Mouse (Mus musculus) heart, embryonic 11.5 days (tissue): ENCODE measurements around the gene Ccnjl. TPM values are rescaled to one million over a fixed set of nuclear protein-coding genes. Genes with fewer than 3 reads are reported as not detected.

Experiments used
- ATAC-seq: fragments of 200-750 bp; cut with Nextera tagmentation; replicated peaks from 2 replicates; pipeline ENCODE4 v1.8.0; 2017; ENCODE audit warnings: moderate library complexity; ENCODE audit not compliant: insufficient number of reproducible peaks, low FRiP score, low TSS enrichment
- H3K27ac ChIP-seq: fragments of 300-500 bp; sonication (generic); 2 replicates; pipeline ENCODE4 v1.5.1; 2014; ENCODE audit warnings: mild to moderate bottlenecking, low read depth, low read length
- H3K27me3 ChIP-seq: fragments of 300-500 bp; sonication (generic); 2 replicates; pipeline ENCODE4 v1.6.1; 2014; ENCODE audit warnings: mild to moderate bottlenecking, low read length, mixed read lengths; ENCODE audit not compliant: control insufficient read depth, insufficient read depth
- H3K36me3 ChIP-seq: fragments of 300-500 bp; sonication (generic); 2 replicates; pipeline ENCODE4 v1.6.1; 2014; ENCODE audit warnings: mild to moderate bottlenecking, low read length, moderate library complexity, mixed read lengths; ENCODE audit not compliant: control insufficient read depth, insufficient read depth
- H3K4me1 ChIP-seq: fragments of 300-500 bp; sonication (generic); 2 replicates; pipeline ENCODE4 v1.6.1; 2014; ENCODE audit warnings: low read length; ENCODE audit not compliant: control insufficient read depth, insufficient read depth
- H3K4me2 ChIP-seq: fragments of 300-500 bp; sonication (generic); 2 replicates; pipeline ENCODE4 v1.6.1; 2014; ENCODE audit warnings: mild to moderate bottlenecking, moderate library complexity
- H3K4me3 ChIP-seq: fragments of 300-500 bp; sonication (generic); 2 replicates; pipeline ENCODE4 v1.5.1; 2014; ENCODE audit warnings: low read depth, low read length
- H3K9ac ChIP-seq: fragments of 300-500 bp; sonication (generic); 2 replicates; pipeline ENCODE4 v1.6.1; 2014; ENCODE audit warnings: mild to moderate bottlenecking, low read depth, low read length, moderate library complexity
- H3K9me3 ChIP-seq: fragments of 300-500 bp; sonication (generic); replicated peaks from 2 replicates; pipeline ENCODE4 v1.6.1; 2016; ENCODE audit warnings: low read length; ENCODE audit not compliant: control insufficient read depth
- WGBS: fragments of 180-500 bp; shearing (Covaris S2); extraction: QIAGEN DNeasy Blood & Tissue Kit; methylation state at CpG from one replicate; pipeline ENCODE4 v1.1.7; 2014; ENCODE audit not compliant: insufficient replicate concordance; 5-methylcytosine and 5-hydroxymethylcytosine counted together
- polyA plus RNA-seq: library from polyadenylated mRNA; unstranded; fragments of >200 nt; fragmentation: Nextera tagmentation; extraction: Ambion mirVana; gene quantifications from 2 replicates; pipeline ENCODE4 v1.2.1, GENCODE M21; 2014

Gene Ccnjl
- polyA plus RNA-seq, 1 experiment from 2014 or later, result 25.1 TPM

DNA sequence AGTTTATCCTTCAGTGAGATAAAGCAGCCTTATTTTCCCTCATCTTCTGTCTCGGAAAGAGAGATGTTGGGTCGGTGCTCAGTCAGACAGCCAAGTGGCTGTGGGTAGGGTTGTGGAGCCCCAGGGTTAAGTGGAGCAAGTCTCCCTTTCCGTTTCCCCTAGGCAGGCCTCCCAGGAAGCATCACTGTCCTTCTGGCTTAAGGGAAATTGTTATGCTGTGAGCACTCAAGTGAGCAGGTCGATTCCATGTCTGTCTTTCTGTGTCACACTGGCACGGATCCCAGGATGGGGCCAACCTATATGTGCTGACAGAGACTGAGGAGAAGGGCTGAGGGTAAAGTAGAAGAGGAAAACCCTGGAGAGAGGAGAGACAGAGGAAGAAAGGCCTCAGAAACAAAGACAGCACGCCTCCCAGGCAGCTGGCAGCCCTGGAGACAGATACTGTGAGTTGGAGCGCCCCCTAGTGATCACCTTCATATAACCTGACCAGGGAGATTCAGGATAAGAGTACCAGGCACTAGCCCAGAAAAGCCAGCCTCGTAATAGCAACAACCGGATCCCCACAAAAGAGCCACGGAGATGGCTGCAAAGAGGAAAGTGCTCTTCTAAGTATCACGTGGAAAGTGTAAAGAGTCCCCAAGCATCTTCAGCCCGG is 84.4 kb downstream of the Ccnjl start:
- Histone ChIP-seq H3K9ac (peak overlapping the region; percentile 59; the same call in 1 of the 2 replicates), H3K27ac (peak overlapping the region; percentile 46; the same call in 1 of the 2 replicates)

DNA sequence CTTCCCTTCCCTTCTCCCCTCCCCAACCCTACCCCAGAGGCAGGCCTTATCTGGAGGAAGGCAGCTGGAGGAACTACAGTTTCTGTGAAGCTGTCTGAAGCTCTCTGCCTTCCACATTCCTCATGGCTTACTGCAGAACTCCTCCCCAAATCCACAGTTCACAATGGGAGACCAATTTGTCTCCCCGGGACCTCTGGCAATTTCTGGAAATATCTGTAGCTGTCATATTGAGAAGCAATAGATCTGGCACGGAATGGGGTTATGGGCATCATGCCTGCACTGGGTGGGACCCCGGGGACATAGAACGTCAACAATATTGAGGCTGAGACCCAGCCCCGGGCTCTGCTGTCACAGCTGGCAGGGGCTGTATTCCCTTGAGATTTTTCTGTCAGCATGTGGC is 89.3 kb downstream of the Ccnjl start:
- 36% methylated on average over 5 of the region's 5 CpGs for WGBS
- Histone ChIP-seq H3K4me3 (no peak overlapping the region), H3K9ac (no peak overlapping the region; the same call in 1 of the 2 replicates), H3K36me3 (no peaks in the 10 kb centered on the region), H3K4me1 (peaks cover 15% of the 10 kb centered on the region), H3K27ac (peak overlapping the region; percentile 57), H3K4me2 (no peak overlapping the region), H3K27me3 (no peaks in the 10 kb centered on the region), H3K9me3 (no peaks in the 10 kb centered on the region)
- ATAC-seq, result no peak; the same call in 1 of the 2 replicates

More for the DNA sequence above, 84.4 kb downstream of the Ccnjl start:
- no peaks in the 10 kb centered on the region for H3K9me3 ChIP-seq
- H3K36me3 ChIP-seq, result no peaks in the 10 kb centered on the region
- no peak overlapping the region for H3K4me3 ChIP-seq
- peaks cover 5% of the 10 kb centered on the region; the same call in 1 of the 2 replicates for H3K4me1 ChIP-seq
- peak; percentile 31 for ATAC-seq
- WGBS, result 26% methylated on average over 12 of the region's 12 CpGs
- no peaks in the 10 kb centered on the region for H3K27me3 ChIP-seq
- no peak overlapping the region for H3K4me2 ChIP-seq

DNA sequence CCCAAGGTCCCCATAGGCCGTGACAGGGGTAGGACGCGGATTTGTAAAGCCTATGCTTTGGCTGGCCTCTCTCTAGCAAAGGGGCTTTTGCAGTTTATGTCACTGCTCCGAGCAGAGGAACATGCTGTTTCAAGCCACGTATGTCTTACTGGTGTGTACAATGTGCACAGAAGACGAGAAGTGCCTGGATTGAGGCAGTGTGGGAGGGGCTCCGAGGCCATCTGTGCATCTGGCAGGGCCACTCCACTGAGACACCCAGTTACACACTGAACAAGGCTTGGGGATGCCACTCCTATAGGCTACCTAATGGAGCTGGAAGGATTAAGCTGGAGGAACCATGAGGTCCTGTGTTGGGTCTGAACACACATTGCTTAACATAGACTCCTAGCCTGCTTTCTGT is 89.8 kb downstream of the Ccnjl start:
- peak overlapping the region; percentile 57 for H3K27ac ChIP-seq
- H3K4me3 ChIP-seq, result no peak overlapping the region
- no peak overlapping the region for H3K4me2 ChIP-seq
- 72% methylated on average over 7 of the region's 7 CpGs for WGBS
- no peaks in the 10 kb centered on the region for H3K27me3 ChIP-seq
- H3K36me3 ChIP-seq, result no peaks in the 10 kb centered on the region
- H3K9me3 ChIP-seq, result no peaks in the 10 kb centered on the region
- peaks cover 15% of the 10 kb centered on the region for H3K4me1 ChIP-seq
- ATAC-seq, result no peak
- H3K9ac ChIP-seq, result no peak overlapping the region

- WGBS, result 79% methylated on average over 5 of the region's 5 CpGs
- Histone ChIP-seq H3K36me3 (no peaks in the 10 kb centered on the region), H3K9me3 (no peaks in the 10 kb centered on the region), H3K4me1 (peaks cover 23% of the 10 kb centered on the region), H3K4me3 (no peak overlapping the region), H3K27ac (no peak overlapping the region), H3K4me2 (no peak overlapping the region), H3K9ac (no peak overlapping the region), H3K27me3 (no peaks in the 10 kb centered on the region)
- ATAC-seq, result no peak
These were observed 93.2 kb downstream of the Ccnjl start for GRCm38 (mm10) chr11:43621769-43622168.

DNA sequence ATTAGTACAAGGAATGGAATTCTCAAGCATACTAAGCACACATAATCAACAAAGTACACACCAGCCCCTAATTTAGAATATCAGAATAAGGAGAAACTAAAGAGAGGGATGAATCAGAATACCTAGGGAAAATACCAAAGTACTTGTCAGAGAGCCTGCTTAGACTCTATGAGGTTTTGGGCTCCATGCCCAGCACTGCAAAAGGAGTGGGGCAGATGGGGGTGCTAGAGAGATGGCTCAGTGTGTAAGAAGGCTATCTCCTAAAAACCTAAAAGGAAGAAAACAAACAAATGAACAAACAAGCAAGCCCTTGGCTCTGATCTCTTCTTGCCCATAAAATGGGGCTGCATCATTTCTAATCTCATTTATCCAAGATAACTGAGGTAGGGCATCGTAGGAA is 95.8 kb downstream of the Ccnjl start:
- Histone ChIP-seq H3K27me3 (no peaks in the 10 kb centered on the region), H3K27ac (no peak overlapping the region), H3K4me2 (no peak overlapping the region), H3K9ac (no peak overlapping the region), H3K9me3 (no peaks in the 10 kb centered on the region), H3K36me3 (no peaks in the 10 kb centered on the region), H3K4me1 (peaks cover 24% of the 10 kb centered on the region), H3K4me3 (no peak overlapping the region)
- 93% methylated on average over 1 of the region's 1 CpGs for WGBS
- ATAC-seq, result no peak

- Histone ChIP-seq H3K36me3 (no peaks in the 10 kb centered on the region), H3K9me3 (no peaks in the 10 kb centered on the region), H3K4me3 (peak overlapping the region; percentile 14), H3K9ac (peak overlapping the region; percentile 40; the same call in 1 of the 2 replicates), H3K27ac (peak overlapping the region; percentile 60; the same call in 1 of the 2 replicates), H3K27me3 (no peaks in the 10 kb centered on the region), H3K4me1 (peaks cover 21% of the 10 kb centered on the region), H3K4me2 (peak overlapping the region; percentile 57)
- WGBS, result 8% methylated on average over 12 of the region's 12 CpGs
- no peak for ATAC-seq
These were observed 97.8 kb downstream of the Ccnjl start for GRCm38 (mm10) chr11:43626300-43626926.

- H3K27ac ChIP-seq, result no peak overlapping the region
- no peaks in the 10 kb centered on the region for H3K9me3 ChIP-seq
- H3K4me1 ChIP-seq, result peaks cover 20% of the 10 kb centered on the region
- 21% methylated on average over 18 of the region's 18 CpGs for WGBS
- H3K36me3 ChIP-seq, result no peaks in the 10 kb centered on the region
- no peak overlapping the region; the same call in 1 of the 2 replicates for H3K4me3 ChIP-seq
- no peak for ATAC-seq
- 0 out of 2 replicates have a peak overlapping the region, but pooled peaks have one; percentile 40 for H3K9ac ChIP-seq
- peak overlapping the region; percentile 57 for H3K4me2 ChIP-seq
- no peaks in the 10 kb centered on the region for H3K27me3 ChIP-seq
These were observed 98.5 kb downstream of the Ccnjl start for GRCm38 (mm10) chr11:43626927-43627645.

- Histone ChIP-seq H3K9me3 (no peaks in the 10 kb centered on the region), H3K4me3 (no peak overlapping the region), H3K27ac (no peak overlapping the region), H3K4me2 (no peak overlapping the region), H3K27me3 (no peaks in the 10 kb centered on the region), H3K36me3 (no peaks in the 10 kb centered on the region), H3K4me1 (peaks cover 32% of the 10 kb centered on the region), H3K9ac (no peak overlapping the region)
- ATAC-seq, result no peak
- 84% methylated on average over 9 of the region's 9 CpGs for WGBS
These were observed 103.1 kb downstream of the Ccnjl start for GRCm38 (mm10) chr11:43631645-43632044.
